Mouse (Mus musculus): ENCODE measurements around the gene Tmed4. TPM values are rescaled to one million over a fixed set of nuclear protein-coding genes. Genes with fewer than 3 reads are reported as not detected.

The Tmed4 gene
- polyA plus RNA-seq, 1 experiment from 2014 or later, result 95.7 TPM

GRCm38 (mm10) chr11:6294632-6295031 is 20.0 kb upstream of the Tmed4 start:
- TF ChIP-seq EP300 (IDR thresholded peaks at IDR 0.05) (no peak), CTCF (IDR thresholded peaks at IDR 0.05) (no peak)
- 80% methylated on average over 4 of the region's 4 CpGs for WGBS
- no peak for DNase-seq (ENCODE audit: low spot score)
- Histone ChIP-seq H3K9ac (replicated peaks; ENCODE audit: low read depth) (no peak overlapping the region), H3K27ac (ENCODE audit: low read length) (no peak overlapping the region), H3K4me2 (replicated peaks; ENCODE audit: low read depth, low read length) (no peak overlapping the region), H3K9me3 (ENCODE audit: low read length) (no peaks in the 10 kb centered on the region), H3K36me3 (ENCODE audit: insufficient read depth, low read length) (peaks cover 5% of the 10 kb centered on the region; the same call in 1 of the 2 replicates), H3K4me3 (ENCODE audit: low read depth, low read length) (no peak overlapping the region), H3K4me1 (ENCODE audit: insufficient read depth, low read depth, low read length) (peaks cover 4% of the 10 kb centered on the region; the same call in 1 of the 2 replicates), H3K27me3 (replicated peaks; ENCODE audit: insufficient read depth, low read length) (no peaks in the 10 kb centered on the region)
- ATAC-seq, result no peak

GRCm38 (mm10) chr11:6293601-6294000 is 18.9 kb upstream of the Tmed4 start:
- H3K36me3 ChIP-seq (ENCODE audit: insufficient read depth, low read length), result peaks cover 5% of the 10 kb centered on the region; the same call in 1 of the 2 replicates
- H3K9ac ChIP-seq (replicated peaks; ENCODE audit: low read depth), result no peak overlapping the region
- H3K4me2 ChIP-seq (replicated peaks; ENCODE audit: low read depth, low read length), result no peak overlapping the region
- TF ChIP-seq EP300 (IDR thresholded peaks at IDR 0.05), result no peak
- TF ChIP-seq CTCF (IDR thresholded peaks at IDR 0.05), result no peak
- H3K4me3 ChIP-seq (ENCODE audit: low read depth, low read length), result no peak overlapping the region
- peaks cover 4% of the 10 kb centered on the region; the same call in 1 of the 2 replicates for H3K4me1 ChIP-seq (ENCODE audit: insufficient read depth, low read depth, low read length)
- no peak overlapping the region for H3K27ac ChIP-seq (ENCODE audit: low read length)
- H3K27me3 ChIP-seq (replicated peaks; ENCODE audit: insufficient read depth, low read length), result no peaks in the 10 kb centered on the region
- ATAC-seq (no peak), DNase-seq (ENCODE audit: low spot score) (no peak)
- no peaks in the 10 kb centered on the region for H3K9me3 ChIP-seq (ENCODE audit: low read length)
- WGBS, result 92% methylated on average over 2 of the region's 2 CpGs

- Histone ChIP-seq H3K9me3 (ENCODE audit: low read length) (no peaks in the 10 kb centered on the region), H3K4me2 (replicated peaks; ENCODE audit: low read depth, low read length) (peak overlapping the region; percentile 70), H3K36me3 (ENCODE audit: insufficient read depth, low read length) (no peaks in the 10 kb centered on the region), H3K27ac (ENCODE audit: low read length) (0 out of 2 replicates have a peak overlapping the region, but pooled peaks have one; percentile 97), H3K4me1 (ENCODE audit: insufficient read depth, low read depth, low read length) (peaks cover 4% of the 10 kb centered on the region; the same call in 1 of the 2 replicates), H3K27me3 (replicated peaks; ENCODE audit: insufficient read depth, low read length) (no peaks in the 10 kb centered on the region), H3K4me3 (ENCODE audit: low read depth, low read length) (peak overlapping the region; percentile 75; the same call in 1 of the 2 replicates), H3K9ac (replicated peaks; ENCODE audit: low read depth) (no peak overlapping the region)
- DNase-seq (ENCODE audit: low spot score), result no peak
- 86% methylated on average over 4 of the region's 4 CpGs for WGBS
- no peak for ATAC-seq
- TF ChIP-seq CTCF (IDR thresholded peaks at IDR 0.05) (no peak), EP300 (IDR thresholded peaks at IDR 0.05) (no peak)
Observed at GRCm38 (mm10) chr11:6292988-6293349, 18.3 kb upstream of the Tmed4 start.

GRCm38 (mm10) chr11:6292116-6292987 is 17.7 kb upstream of the Tmed4 start:
- ATAC-seq (peak; percentile 78), DNase-seq (ENCODE audit: low spot score) (peak; percentile 93)
- Histone ChIP-seq H3K36me3 (ENCODE audit: insufficient read depth, low read length) (no peaks in the 10 kb centered on the region), H3K4me2 (replicated peaks; ENCODE audit: low read depth, low read length) (peak overlapping the region; percentile 70), H3K4me3 (ENCODE audit: low read depth, low read length) (peak overlapping the region; percentile 75), H3K4me1 (ENCODE audit: insufficient read depth, low read depth, low read length) (peaks cover 4% of the 10 kb centered on the region; the same call in 1 of the 2 replicates), H3K27ac (ENCODE audit: low read length) (peak overlapping the region; percentile 97), H3K9me3 (ENCODE audit: low read length) (no peaks in the 10 kb centered on the region), H3K27me3 (replicated peaks; ENCODE audit: insufficient read depth, low read length) (no peaks in the 10 kb centered on the region), H3K9ac (replicated peaks; ENCODE audit: low read depth) (peak overlapping the region; percentile 71)
- TF ChIP-seq EP300 (IDR thresholded peaks at IDR 0.05), result no peak
- peak; percentile 61 for TF ChIP-seq CTCF (IDR thresholded peaks at IDR 0.05)
- 13% methylated on average over 33 of the region's 33 CpGs for WGBS

- H3K36me3 ChIP-seq (ENCODE audit: insufficient read depth, low read length), result no peaks in the 10 kb centered on the region
- H3K4me2 ChIP-seq (replicated peaks; ENCODE audit: low read depth, low read length), result peak within 1 kb of the TSS; percentile 70
- no peaks in the 10 kb centered on the region for H3K9me3 ChIP-seq (ENCODE audit: low read length)
- H3K27ac ChIP-seq (ENCODE audit: low read length), result peak within 1 kb of the TSS; percentile 97
- no peaks in the 10 kb centered on the region for H3K27me3 ChIP-seq (replicated peaks; ENCODE audit: insufficient read depth, low read length)
- 1% methylated on average over 68 of the region's 77 CpGs for WGBS
- H3K4me3 ChIP-seq (ENCODE audit: low read depth, low read length), result peak within 1 kb of the TSS; percentile 75
- TF ChIP-seq EP300 (IDR thresholded peaks at IDR 0.05), result no peak
- no peak for TF ChIP-seq CTCF (IDR thresholded peaks at IDR 0.05)
- H3K4me1 ChIP-seq (ENCODE audit: insufficient read depth, low read depth, low read length), result peaks cover 4% of the 10 kb centered on the region; the same call in 1 of the 2 replicates
- DNase-seq (ENCODE audit: low spot score), result peak; percentile 98
- peak within 1 kb of the TSS; percentile 71 for H3K9ac ChIP-seq (replicated peaks; ENCODE audit: low read depth)
- peak; percentile 97 for ATAC-seq
Observed at GRCm38 (mm10) chr11:6291401-6292115, 16.9 kb upstream of the Tmed4 start, which contains the start of gene Ogdh. TSS of gene Ogdh (plus strand) at chr11:6291633.

GRCm38 (mm10) chr11:6290883-6291282 is 16.2 kb upstream of the Tmed4 start:
- Histone ChIP-seq H3K27me3 (replicated peaks; ENCODE audit: insufficient read depth, low read length) (no peaks in the 10 kb centered on the region), H3K27ac (ENCODE audit: low read length) (peak overlapping the region; percentile 97), H3K4me1 (ENCODE audit: insufficient read depth, low read depth, low read length) (peaks cover 4% of the 10 kb centered on the region; the same call in 1 of the 2 replicates), H3K9ac (replicated peaks; ENCODE audit: low read depth) (peak overlapping the region; percentile 71; the same call in 1 of the 2 replicates), H3K9me3 (ENCODE audit: low read length) (no peaks in the 10 kb centered on the region), H3K36me3 (ENCODE audit: insufficient read depth, low read length) (no peaks in the 10 kb centered on the region), H3K4me3 (ENCODE audit: low read depth, low read length) (peak overlapping the region; percentile 75), H3K4me2 (replicated peaks; ENCODE audit: low read depth, low read length) (peak overlapping the region; percentile 70)
- TF ChIP-seq CTCF (IDR thresholded peaks at IDR 0.05) (no peak), EP300 (IDR thresholded peaks at IDR 0.05) (no peak)
- 33% methylated on average over 3 of the region's 3 CpGs for WGBS
- ATAC-seq (no peak), DNase-seq (ENCODE audit: low spot score) (no peak)
